Mouse (Mus musculus) liver, embryonic 14.5 days (tissue): Measurements from ENCODE around the gene Rnf151.

Experiments
- CTCF ChIP-seq: IDR thresholded peaks from 2 replicates; pipeline ENCODE4 v1.5.1; 2016; ENCODE audit warnings: antibody characterized with exemption, low read depth, control low read depth
- EP300 ChIP-seq: IDR thresholded peaks from 2 replicates; pipeline ENCODE4 v1.6.1; 2016; ENCODE audit warnings: antibody characterized with exemption, low read depth

DNA sequence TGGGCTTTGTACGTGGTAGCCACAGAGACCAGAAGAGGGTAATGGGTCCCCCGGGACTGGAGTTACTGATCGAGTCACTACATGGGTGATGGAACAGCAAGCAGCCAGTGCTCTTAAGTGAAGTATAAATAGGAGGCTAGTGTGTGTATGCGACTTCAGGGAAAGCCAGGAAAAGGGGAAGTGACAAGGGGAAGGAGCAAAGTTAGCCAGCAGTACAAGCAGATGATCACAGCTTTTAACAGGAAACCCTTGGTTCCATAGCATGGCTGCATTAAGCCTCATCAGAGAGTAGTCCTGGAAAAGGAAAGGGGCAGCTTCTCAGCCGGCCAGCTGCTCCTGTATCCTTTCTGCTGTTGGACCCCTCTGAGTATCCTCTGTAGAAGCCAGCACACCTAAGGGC is 25.5 kb downstream of the Rnf151 start:
- TF ChIP-seq CTCF (no peak), EP300 (no peak)
